Mouse (Mus musculus) kidney, adult 2 months (tissue): Measurements from ENCODE around the gene Iars2.

Source experiments
- CTCF ChIP-seq: fragments of 200-500 bp; conservative IDR thresholded peaks from 2 replicates; pipeline ENCODE4 v1.5.1; 2011; ENCODE audit warnings: low read depth, mild to moderate bottlenecking, control low read depth, low read length, moderate library complexity, mixed read lengths; ENCODE audit not compliant: insufficient read depth, insufficient read length
- POLR2A ChIP-seq: fragments of 200-500 bp; IDR thresholded peaks from one replicate; pipeline ENCODE4 v1.6.1; 2011; ENCODE audit warnings: low read depth, low read length, control low read depth

DNA sequence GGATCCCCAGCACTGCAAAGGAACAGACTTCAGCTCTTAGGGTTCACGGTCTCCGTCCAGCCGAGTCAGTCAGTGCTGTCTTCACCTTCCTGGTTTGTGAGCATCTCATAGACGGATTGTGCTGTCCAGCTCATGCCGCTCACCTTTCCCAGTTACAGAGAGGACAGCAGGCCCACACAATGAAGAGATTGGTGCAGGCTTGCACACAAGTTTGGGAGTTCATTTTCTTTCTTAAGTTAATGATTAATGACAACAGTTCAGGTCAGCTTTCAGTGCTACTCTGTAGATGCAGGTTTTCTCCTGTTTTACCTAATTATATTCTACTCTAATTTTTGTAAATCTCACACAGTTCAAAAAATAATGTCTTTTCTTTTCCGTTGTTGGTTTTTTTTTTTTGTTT lies 40.8 kb upstream of the Iars2 start:
- TF ChIP-seq POLR2A (no peak), CTCF (no peak)
